Mouse (Mus musculus): Measurements from ENCODE around the gene Fblim1. TPM values are rescaled to one million over a fixed set of nuclear protein-coding genes. Genes with fewer than 3 reads are reported as not detected.

The Fblim1 gene
- polyA plus RNA-seq, 1 experiment from 2014 or later, result 77.2 TPM

GRCm38 (mm10) chr4:141576404-141576803, 29.5 kb downstream of the Fblim1 start:
- Histone ChIP-seq H3K27ac (ENCODE audit: low read length) (no peak overlapping the region), H3K4me3 (replicated peaks; ENCODE audit: low read length) (no peak overlapping the region), H3K9ac (ENCODE audit: low read length) (no peak overlapping the region), H3K36me3 (ENCODE audit: control insufficient read depth, insufficient read depth, low read length) (peaks cover 19% of the 10 kb centered on the region; the same call in 1 of the 2 replicates), H3K9me3 (replicated peaks; ENCODE audit: control insufficient read depth, low read length) (0 out of 2 replicates have a peak, but pooled peaks cover 3% of the 10 kb centered on the region), H3K4me1 (ENCODE audit: control insufficient read depth, insufficient read depth, low read length) (0 out of 2 replicates have a peak, but pooled peaks cover 11% of the 10 kb centered on the region), H3K27me3 (ENCODE audit: control insufficient read depth, insufficient read depth, low read length) (no peaks in the 10 kb centered on the region), H3K4me2 (ENCODE audit: low read depth, low read length) (no peak overlapping the region)
- 79% methylated on average over 11 of the region's 11 CpGs for WGBS
- ATAC-seq (ENCODE audit: insufficient read depth, low FRiP score), result no peak

GRCm38 (mm10) chr4:141574789-141575702, 30.9 kb downstream of the Fblim1 start:
- Histone ChIP-seq H3K27me3 (ENCODE audit: control insufficient read depth, insufficient read depth, low read length) (no peaks in the 10 kb centered on the region), H3K9me3 (replicated peaks; ENCODE audit: control insufficient read depth, low read length) (0 out of 2 replicates have a peak, but pooled peaks cover 3% of the 10 kb centered on the region), H3K4me3 (replicated peaks; ENCODE audit: low read length) (peak overlapping the region; percentile 19), H3K9ac (ENCODE audit: low read length) (peak overlapping the region; percentile 54), H3K27ac (ENCODE audit: low read length) (peak overlapping the region; percentile 74), H3K4me2 (ENCODE audit: low read depth, low read length) (peak overlapping the region; percentile 49), H3K4me1 (ENCODE audit: control insufficient read depth, insufficient read depth, low read length) (0 out of 2 replicates have a peak, but pooled peaks cover 11% of the 10 kb centered on the region), H3K36me3 (ENCODE audit: control insufficient read depth, insufficient read depth, low read length) (peaks cover 15% of the 10 kb centered on the region; the same call in 1 of the 2 replicates)
- peak; percentile 18; the same call in 1 of the 2 replicates for ATAC-seq (ENCODE audit: insufficient read depth, low FRiP score)
- WGBS, result 35% methylated on average over 27 of the region's 27 CpGs

- Histone ChIP-seq H3K9me3 (replicated peaks; ENCODE audit: control insufficient read depth, low read length) (0 out of 2 replicates have a peak, but pooled peaks cover 3% of the 10 kb centered on the region), H3K27me3 (ENCODE audit: control insufficient read depth, insufficient read depth, low read length) (no peaks in the 10 kb centered on the region), H3K4me1 (ENCODE audit: control insufficient read depth, insufficient read depth, low read length) (0 out of 2 replicates have a peak, but pooled peaks cover 11% of the 10 kb centered on the region), H3K36me3 (ENCODE audit: control insufficient read depth, insufficient read depth, low read length) (peaks cover 9% of the 10 kb centered on the region; the same call in 1 of the 2 replicates), H3K4me3 (replicated peaks; ENCODE audit: low read length) (no peak overlapping the region), H3K27ac (ENCODE audit: low read length) (peak overlapping the region; percentile 52), H3K4me2 (ENCODE audit: low read depth, low read length) (no peak overlapping the region), H3K9ac (ENCODE audit: low read length) (no peak overlapping the region)
- 39% methylated on average over 6 of the region's 6 CpGs for whole genome bisulfite sequencing
- ATAC-seq (ENCODE audit: insufficient read depth, low FRiP score), result peak; percentile 15; the same call in 1 of the 2 replicates
Observed at GRCm38 (mm10) chr4:141573359-141573966, 32.4 kb downstream of the Fblim1 start.

GRCm38 (mm10) chr4:141572668-141573358, 33.1 kb downstream of the Fblim1 start:
- Histone ChIP-seq H3K4me3 (replicated peaks; ENCODE audit: low read length) (no peak overlapping the region), H3K4me2 (ENCODE audit: low read depth, low read length) (no peak overlapping the region), H3K27ac (ENCODE audit: low read length) (peak overlapping the region; percentile 52), H3K27me3 (ENCODE audit: control insufficient read depth, insufficient read depth, low read length) (no peaks in the 10 kb centered on the region), H3K36me3 (ENCODE audit: control insufficient read depth, insufficient read depth, low read length) (peaks cover 9% of the 10 kb centered on the region; the same call in 1 of the 2 replicates), H3K9me3 (replicated peaks; ENCODE audit: control insufficient read depth, low read length) (0 out of 2 replicates have a peak, but pooled peaks cover 3% of the 10 kb centered on the region), H3K4me1 (ENCODE audit: control insufficient read depth, insufficient read depth, low read length) (0 out of 2 replicates have a peak, but pooled peaks cover 11% of the 10 kb centered on the region), H3K9ac (ENCODE audit: low read length) (0 out of 2 replicates have a peak overlapping the region, but pooled peaks have one; percentile 14)
- peak; percentile 25; the same call in 1 of the 2 replicates for ATAC-seq (ENCODE audit: insufficient read depth, low FRiP score)
- WGBS, result 62% methylated on average over 7 of the region's 7 CpGs

GRCm38 (mm10) chr4:141571934-141572333, 34.0 kb downstream of the Fblim1 start:
- H3K9ac ChIP-seq (ENCODE audit: low read length), result no peak overlapping the region
- ATAC-seq (ENCODE audit: insufficient read depth, low FRiP score), result no peak
- 0 out of 2 replicates have a peak, but pooled peaks cover under 1% of the 10 kb centered on the region for H3K9me3 ChIP-seq (replicated peaks; ENCODE audit: control insufficient read depth, low read length)
- no peaks in the 10 kb centered on the region for H3K27me3 ChIP-seq (ENCODE audit: control insufficient read depth, insufficient read depth, low read length)
- no peak overlapping the region for H3K4me3 ChIP-seq (replicated peaks; ENCODE audit: low read length)
- 0 out of 2 replicates have a peak, but pooled peaks cover 11% of the 10 kb centered on the region for H3K4me1 ChIP-seq (ENCODE audit: control insufficient read depth, insufficient read depth, low read length)
- H3K4me2 ChIP-seq (ENCODE audit: low read depth, low read length), result no peak overlapping the region
- H3K36me3 ChIP-seq (ENCODE audit: control insufficient read depth, insufficient read depth, low read length), result 0 out of 2 replicates have a peak, but pooled peaks cover under 1% of the 10 kb centered on the region
- no peak overlapping the region for H3K27ac ChIP-seq (ENCODE audit: low read length)
- WGBS, result 63% methylated on average over 10 of the region's 10 CpGs

GRCm38 (mm10) chr4:141571337-141571739, 34.6 kb downstream of the Fblim1 start:
- WGBS, result 63% methylated on average over 6 of the region's 6 CpGs
- H3K4me2 ChIP-seq (ENCODE audit: low read depth, low read length), result no peak overlapping the region
- H3K36me3 ChIP-seq (ENCODE audit: control insufficient read depth, insufficient read depth, low read length), result no peaks in the 10 kb centered on the region
- no peak for ATAC-seq (ENCODE audit: insufficient read depth, low FRiP score)
- no peak overlapping the region for H3K9ac ChIP-seq (ENCODE audit: low read length)
- no peaks in the 10 kb centered on the region for H3K27me3 ChIP-seq (ENCODE audit: control insufficient read depth, insufficient read depth, low read length)
- no peak overlapping the region for H3K27ac ChIP-seq (ENCODE audit: low read length)
- H3K9me3 ChIP-seq (replicated peaks; ENCODE audit: control insufficient read depth, low read length), result no peaks in the 10 kb centered on the region
- H3K4me1 ChIP-seq (ENCODE audit: control insufficient read depth, insufficient read depth, low read length), result 0 out of 2 replicates have a peak, but pooled peaks cover 11% of the 10 kb centered on the region
- no peak overlapping the region for H3K4me3 ChIP-seq (replicated peaks; ENCODE audit: low read length)

- Histone ChIP-seq H3K27me3 (ENCODE audit: control insufficient read depth, insufficient read depth, low read length) (no peaks in the 10 kb centered on the region), H3K4me1 (ENCODE audit: control insufficient read depth, insufficient read depth, low read length) (0 out of 2 replicates have a peak, but pooled peaks cover 11% of the 10 kb centered on the region), H3K4me3 (replicated peaks; ENCODE audit: low read length) (no peak overlapping the region), H3K9me3 (replicated peaks; ENCODE audit: control insufficient read depth, low read length) (no peaks in the 10 kb centered on the region), H3K27ac (ENCODE audit: low read length) (no peak overlapping the region), H3K9ac (ENCODE audit: low read length) (no peak overlapping the region), H3K4me2 (ENCODE audit: low read depth, low read length) (no peak overlapping the region), H3K36me3 (ENCODE audit: control insufficient read depth, insufficient read depth, low read length) (no peaks in the 10 kb centered on the region)
- 93% methylated on average over 1 of the region's 1 CpGs for WGBS
- no peak for ATAC-seq (ENCODE audit: insufficient read depth, low FRiP score)
Observed at GRCm38 (mm10) chr4:141570821-141571220, 35.1 kb downstream of the Fblim1 start.

- H3K9ac ChIP-seq (ENCODE audit: low read length), result no peak overlapping the region
- H3K4me3 ChIP-seq (replicated peaks; ENCODE audit: low read length), result no peak overlapping the region
- ATAC-seq (ENCODE audit: insufficient read depth, low FRiP score), result no peak; the same call in 1 of the 2 replicates
- 55% methylated on average over 6 of the region's 6 CpGs for WGBS
- H3K27me3 ChIP-seq (ENCODE audit: control insufficient read depth, insufficient read depth, low read length), result no peaks in the 10 kb centered on the region
- H3K4me2 ChIP-seq (ENCODE audit: low read depth, low read length), result no peak overlapping the region
- 0 out of 2 replicates have a peak, but pooled peaks cover 11% of the 10 kb centered on the region for H3K4me1 ChIP-seq (ENCODE audit: control insufficient read depth, insufficient read depth, low read length)
- H3K36me3 ChIP-seq (ENCODE audit: control insufficient read depth, insufficient read depth, low read length), result no peaks in the 10 kb centered on the region
- no peak overlapping the region for H3K27ac ChIP-seq (ENCODE audit: low read length)
- H3K9me3 ChIP-seq (replicated peaks; ENCODE audit: control insufficient read depth, low read length), result no peaks in the 10 kb centered on the region
Observed at GRCm38 (mm10) chr4:141570004-141570403, 35.9 kb downstream of the Fblim1 start.

Data from stomach, embryonic 16.5 days (tissue).